ENCODE assay signal across 24 mouse cellular contexts in the genomic region with DNA sequence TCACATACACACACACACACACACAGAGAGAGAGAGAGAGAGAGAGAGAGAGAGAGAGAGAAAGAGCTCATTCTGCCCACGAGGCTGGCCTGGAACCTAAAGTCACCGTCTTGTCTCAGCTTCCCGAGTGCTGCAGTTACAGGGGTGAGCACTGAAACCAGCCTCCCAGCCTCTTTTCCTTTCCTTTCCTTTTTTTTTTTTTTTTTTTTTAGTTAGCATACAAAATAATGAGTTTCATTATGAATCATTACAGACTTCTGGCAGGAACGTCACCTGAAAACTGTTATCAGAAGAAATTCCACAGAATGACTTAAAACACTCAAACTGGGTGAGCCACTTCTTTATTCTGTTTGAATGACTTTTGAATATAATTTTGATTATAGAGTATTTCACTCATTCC.
"Had no signal": no experiment of that assay in that cellular context is flagged by ENCODE, and none has a peak within 500 bp of the region (broad histone marks: within the 10 kb centered on the region; RNA-seq: fewer than 3 reads in every experiment).

No protein-coding gene starts in this region.

- H3K27me3 ChIP-seq: heart, embryonic 12.5 days; hindbrain, embryonic 13.5 days; hindbrain, embryonic 15.5 days; intestine, embryonic 15.5 days; limb, embryonic 12.5 days; liver, embryonic 13.5 days; liver, embryonic 15.5 days had no signal

- H3K36me3 ChIP-seq: heart, embryonic 10.5 days; heart, embryonic 12.5 days; hindbrain, embryonic 13.5 days; hindbrain, embryonic 15.5 days; intestine, embryonic 15.5 days; limb, embryonic 10.5 days; limb, embryonic 12.5 days; liver, embryonic 13.5 days; liver, embryonic 15.5 days had no signal

- H3K4me3 ChIP-seq: heart, embryonic 10.5 days; heart, embryonic 12.5 days; hindbrain, embryonic 13.5 days; hindbrain, embryonic 15.5 days; intestine, embryonic 15.5 days; layer of hippocampus, adult 2 months; left cerebral cortex, adult 2 months; limb, embryonic 10.5 days; limb, embryonic 12.5 days; liver, embryonic 13.5 days; liver, embryonic 15.5 days had no signal

- H3K4me1 ChIP-seq: intestine, embryonic 15.5 days; liver, embryonic 15.5 days had no signal

- DNase-seq: gastrocnemius, postnatal 14 days; gastrocnemius, postnatal 36 days; heart, adult 18-20 months; heart, postnatal 10 days; heart, postnatal 36 days; kidney, adult 18-20 months; kidney, adult 8-10 months; kidney, postnatal 25 days; kidney, postnatal 4 days; liver; liver, embryonic 13.5 days had no signal

- H3K4me2 ChIP-seq: heart, embryonic 12.5 days; hindbrain, embryonic 13.5 days; hindbrain, embryonic 15.5 days; intestine, embryonic 15.5 days; limb, embryonic 12.5 days; liver, embryonic 11.5 days; liver, embryonic 13.5 days; liver, embryonic 15.5 days had no signal

- H3K9ac ChIP-seq: heart, embryonic 12.5 days; hindbrain, embryonic 13.5 days; hindbrain, embryonic 15.5 days; intestine, embryonic 15.5 days; limb, embryonic 12.5 days; liver, embryonic 13.5 days; liver, embryonic 15.5 days had no signal

- H3K9me3 ChIP-seq: heart, embryonic 10.5 days; heart, embryonic 12.5 days; hindbrain, embryonic 13.5 days; hindbrain, embryonic 15.5 days; intestine, embryonic 15.5 days; limb, embryonic 10.5 days; limb, embryonic 12.5 days; liver, embryonic 13.5 days; liver, embryonic 15.5 days had no signal

- H3K27ac ChIP-seq: heart, embryonic 10.5 days; hindbrain, embryonic 13.5 days; hindbrain, embryonic 15.5 days; hindbrain, postnatal 0 days; intestine, embryonic 15.5 days; kidney, postnatal 0 days; layer of hippocampus, adult 2 months; left cerebral cortex, adult 2 months; limb, embryonic 10.5 days; limb, embryonic 12.5 days; liver, embryonic 13.5 days; liver, embryonic 15.5 days had no signal
